8 mouse cellular contexts compared by ENCODE assay signal in genomic region chr7:24530062-24530931, GRCm38 (mm10). TPM values are rescaled to one million over a fixed set of nuclear protein-coding genes. Genes with fewer than 3 reads are reported as not detected.
DNase-seq lines count a peak whose midpoint lies in the region; ATAC-seq and TF ChIP-seq lines count a peak whose summit lies in the region.

Gene Irgq, plus strand, starts transcription at chr7:24530689.

- H3K27ac ChIP-seq in bone marrow macrophage, adult 2 months (ENCODE audit: insufficient read depth, low read depth, low read length): peak within 1 kb of the TSS; percentile 81
- H3K27ac ChIP-seq in embryonic fibroblast, embryonic 13.5 days (ENCODE audit: insufficient read depth, low read length): peak within 1 kb of the TSS; percentile 68
- H3K27ac ChIP-seq in kidney, embryonic 14.5 days (ENCODE audit: low read depth, low read length): peak within 1 kb of the TSS; percentile 78
- peak within 1 kb of the TSS; percentile 88 for H3K27ac ChIP-seq in limb, embryonic 15.5 days

- WGBS in kidney, embryonic 14.5 days: under 1% methylated on average over 44 of the region's 44 CpGs
- WGBS in limb, embryonic 15.5 days: under 1% methylated on average over 44 of the region's 44 CpGs

- 0 out of 2 replicates have a peak, but pooled peaks have one; percentile 40 for TF ChIP-seq POLR2A in bone marrow macrophage, adult 2 months (IDR thresholded peaks at IDR 0.05; ENCODE audit: borderline replicate concordance, low read depth, low read length)
- peak; percentile 45 for TF ChIP-seq POLR2A in embryonic fibroblast, embryonic 13.5 days (IDR thresholded peaks at IDR 0.05; ENCODE audit: low read depth, low read length)

- H3K4me2 ChIP-seq in kidney, embryonic 14.5 days (replicated peaks; ENCODE audit: low read depth, low read length): peak within 1 kb of the TSS; percentile 95
- H3K4me2 ChIP-seq in limb, embryonic 15.5 days: peak within 1 kb of the TSS; percentile 91

- peak within 1 kb of the TSS; percentile 81 for H3K9ac ChIP-seq in kidney, embryonic 14.5 days (ENCODE audit: low read depth, low read length)
- H3K9ac ChIP-seq in limb, embryonic 15.5 days: peak within 1 kb of the TSS; percentile 74

- H3K9me3 ChIP-seq in kidney, embryonic 14.5 days (ENCODE audit: control insufficient read depth, low read length): no peaks in the 10 kb centered on the region
- no peaks in the 10 kb centered on the region for H3K9me3 ChIP-seq in limb, embryonic 15.5 days

- ATAC-seq in kidney, embryonic 14.5 days (ENCODE audit: low FRiP score, low TSS enrichment): peak; percentile 93
- peak; percentile 94 for ATAC-seq in limb, embryonic 15.5 days (ENCODE audit: insufficient number of reproducible peaks, low FRiP score, low TSS enrichment, low read depth)

- no peaks in the 10 kb centered on the region; the same call in 1 of the 2 replicates for H3K27me3 ChIP-seq in kidney, embryonic 14.5 days (ENCODE audit: control insufficient read depth, insufficient read depth, low read length)
- peaks cover 8% of the 10 kb centered on the region; the same call in 1 of the 2 replicates for H3K27me3 ChIP-seq in limb, embryonic 15.5 days

- H3K4me3 ChIP-seq in bone marrow macrophage, adult 2 months (ENCODE audit: insufficient read depth, low read length): peak within 1 kb of the TSS; percentile 79
- peak within 1 kb of the TSS; percentile 67 for H3K4me3 ChIP-seq in embryonic fibroblast, embryonic 13.5 days (ENCODE audit: insufficient read depth, low read length)
- peak within 1 kb of the TSS; percentile 71 for H3K4me3 ChIP-seq in kidney, embryonic 14.5 days (ENCODE audit: low read length)
- peak within 1 kb of the TSS; percentile 59 for H3K4me3 ChIP-seq in limb, embryonic 15.5 days

- H3K4me1 ChIP-seq in bone marrow macrophage, adult 2 months (ENCODE audit: control insufficient read depth, insufficient read depth, low read length): peaks cover 6% of the 10 kb centered on the region
- peaks cover 7% of the 10 kb centered on the region; the same call in 1 of the 2 replicates for H3K4me1 ChIP-seq in embryonic fibroblast, embryonic 13.5 days (ENCODE audit: control insufficient read depth, insufficient read depth, low read length)
- H3K4me1 ChIP-seq in kidney, embryonic 14.5 days (ENCODE audit: control insufficient read depth, insufficient read depth, low read length): peaks cover 21% of the 10 kb centered on the region
- peaks cover 44% of the 10 kb centered on the region for H3K4me1 ChIP-seq in limb, embryonic 15.5 days

- H3K36me3 ChIP-seq in kidney, embryonic 14.5 days (ENCODE audit: control insufficient read depth, insufficient read depth, low read length): peaks cover 19% of the 10 kb centered on the region
- peaks cover 22% of the 10 kb centered on the region for H3K36me3 ChIP-seq in limb, embryonic 15.5 days

- TF ChIP-seq CTCF in bone marrow macrophage, adult 2 months (IDR thresholded peaks at IDR 0.05; ENCODE audit: low read depth, low read length): no peak
- no peak for TF ChIP-seq CTCF in embryonic fibroblast, embryonic 13.5 days (IDR thresholded peaks at IDR 0.05; ENCODE audit: borderline replicate concordance, insufficient read depth, low read length)

- DNase-seq in A20 (ENCODE audit: low read depth, low spot score): peak; percentile 99
- DNase-seq in heart, adult 9 months (ENCODE audit: low spot score in 2 of 2): peak; percentile 98 to 99
- peak; percentile 93 to 96 for DNase-seq in monocyte, adult 2 months (ENCODE audit: low read depth in 1 of 2, low spot score in 2 of 2)
- DNase-seq in spleen, postnatal 36 days (ENCODE audit: low spot score in 2 of 2): peak; percentile 98 to 99

RNA-seq across cellular contexts. Expression of gene Irgq, which starts in this region (rescaled TPM):
- polyA plus RNA-seq in bone marrow macrophage, adult 2 months (2012; ENCODE audit: insufficient read depth, insufficient read length, missing spikeins): 6.6 and 8.5 TPM in 2 replicates
- polyA plus RNA-seq in embryonic fibroblast, embryonic 13.5 days (2011; ENCODE audit: insufficient read length, low read depth, missing spikeins): 17.6 and 21.7 TPM in 2 replicates
- 5.0 and 9.5 TPM in 2 replicates for polyA plus RNA-seq in kidney, embryonic 14.5 days (2014; fragmentation: Nextera tagmentation; extraction: Ambion mirVana)
- polyA plus RNA-seq in limb, embryonic 15.5 days (2015; fragmentation: Nextera tagmentation; extraction: Ambion mirVana): 8.2 and 8.3 TPM in 2 replicates

Comparison
In these comparisons a context has a peak if more than half of its experiments do, and no peak if none do; other contexts are left out.
1. Peak in every context shown above with its lines: DNase-seq, ATAC-seq, H3K4me3 ChIP-seq and H3K27ac ChIP-seq.